Mouse (Mus musculus) hindbrain, postnatal 0 days (tissue): ENCODE results near the gene Cacng3. TPM values are rescaled to one million over a fixed set of nuclear protein-coding genes. Genes with fewer than 3 reads are reported as not detected.

Experiments used
- ATAC-seq: fragments of 200-750 bp; cut with Nextera tagmentation; 2 replicates; pipeline ENCODE4 v1.8.0; 2017; ENCODE audit warnings: mild to moderate bottlenecking, moderate TSS enrichment, moderate library complexity
- DNase-seq: peaks from one replicate; pipeline ENCODE4 v3.0.0-alpha.2; 2015; ENCODE audit warnings: low spot score
- H3K27ac ChIP-seq: fragments of 300-500 bp; sonication (generic); 2 replicates; pipeline ENCODE4 v1.5.1; 2014; ENCODE audit warnings: mild to moderate bottlenecking
- H3K27me3 ChIP-seq: fragments of 300-500 bp; sonication (generic); 2 replicates; pipeline ENCODE4 v1.6.1; 2014; ENCODE audit warnings: low read length, mixed read lengths; ENCODE audit not compliant: insufficient read depth
- H3K36me3 ChIP-seq: fragments of 300-500 bp; sonication (generic); 2 replicates; pipeline ENCODE4 v1.6.1; 2014; ENCODE audit warnings: low read length, mixed read lengths; ENCODE audit not compliant: insufficient read depth
- H3K4me1 ChIP-seq: fragments of 300-500 bp; sonication (generic); 2 replicates; pipeline ENCODE4 v1.6.1; 2014; ENCODE audit warnings: antibody characterized with exemption, low read length, mixed read lengths; ENCODE audit not compliant: insufficient read depth
- H3K4me2 ChIP-seq: fragments of 300-500 bp; sonication (generic); 2 replicates; pipeline ENCODE4 v1.6.1; 2014; ENCODE audit warnings: low read depth, mild to moderate bottlenecking, low read length, moderate library complexity, mixed read lengths
- H3K4me3 ChIP-seq: fragments of 300-500 bp; sonication (generic); 2 replicates; pipeline ENCODE4 v1.5.1; 2014; ENCODE audit warnings: low read length
- H3K9ac ChIP-seq: fragments of 300-500 bp; sonication (generic); replicated peaks from 2 replicates; pipeline ENCODE4 v1.6.1; 2014; ENCODE audit warnings: mild to moderate bottlenecking, low read length, moderate library complexity, mixed read lengths
- H3K9me3 ChIP-seq: fragments of 300-500 bp; sonication (generic); 2 replicates; pipeline ENCODE4 v1.6.1; 2016; ENCODE audit warnings: low read length, mixed read lengths
- CTCF ChIP-seq: IDR thresholded peaks from 2 replicates; pipeline ENCODE4 v1.5.1; 2016; ENCODE audit warnings: antibody characterized with exemption, control low read depth, low read depth
- WGBS: fragments of 180-500 bp; shearing (Covaris S2); extraction: QIAGEN DNeasy Blood & Tissue Kit; methylation state at CpG from one replicate; pipeline ENCODE4 v1.1.7; 2014; 5-methylcytosine and 5-hydroxymethylcytosine counted together
- polyA plus RNA-seq: library from polyadenylated mRNA; unstranded; fragments of >200 nt; fragmentation: Nextera tagmentation; extraction: Ambion mirVana; gene quantifications from 2 replicates; pipeline ENCODE4 v1.2.1, GENCODE M21; 2015
- total RNA-seq: library from RNA; depleted of rRNA; stranded (reverse); fragments of >200 nt; gene quantifications from 2 replicates; pipeline ENCODE4 v1.2.3, GENCODE M21; 2014

Cacng3 gene
- total and polyA plus RNA-seq, 2 experiments from 2014 or later: 11.2 to 28.5 TPM

- Histone ChIP-seq H3K9ac (no peak overlapping the region), H3K4me1 (no peaks in the 10 kb centered on the region), H3K27me3 (no peaks in the 10 kb centered on the region), H3K4me2 (no peak overlapping the region), H3K36me3 (no peaks in the 10 kb centered on the region), H3K27ac (no peak overlapping the region), H3K9me3 (no peaks in the 10 kb centered on the region), H3K4me3 (no peak overlapping the region)
- no peak for ATAC-seq
- DNase-seq: no peak
- 91% methylated on average over 7 of the region's 7 CpGs for WGBS
- TF ChIP-seq CTCF: no peak
Measured at GRCm38 (mm10) chr7:122789929-122790328, 119.6 kb downstream of the Cacng3 start.

DNA sequence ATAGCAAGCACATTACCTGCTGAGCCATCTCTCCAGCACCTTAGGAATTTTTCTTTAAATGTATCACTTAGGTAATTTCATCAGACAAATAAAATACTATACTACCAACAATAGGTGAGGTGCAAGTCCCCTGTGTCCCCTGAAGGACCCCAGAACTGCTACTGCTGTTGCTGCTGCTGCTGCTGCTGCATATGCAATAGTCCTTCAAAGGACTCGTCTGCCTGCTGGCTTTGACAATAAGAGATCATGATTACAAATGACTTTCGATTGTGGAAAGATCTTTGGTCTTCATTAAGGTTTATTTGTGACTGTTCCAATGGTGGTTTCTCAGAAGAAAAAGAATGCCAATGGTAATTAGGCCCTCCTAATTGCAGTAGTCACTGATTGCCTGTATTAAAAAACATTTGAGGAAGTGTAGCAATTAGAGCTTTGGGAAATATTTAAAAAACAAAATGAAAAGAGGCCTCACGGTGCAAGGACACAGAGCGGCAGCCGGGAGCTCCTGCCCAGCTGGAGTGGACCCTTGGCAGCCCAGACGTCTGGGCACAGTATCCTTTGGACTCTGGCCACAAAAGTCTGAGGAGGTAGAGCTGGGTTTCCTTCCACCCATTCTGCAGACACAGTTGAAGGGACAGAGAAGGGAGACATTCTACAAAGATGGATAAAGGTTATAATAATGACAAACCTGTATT is 123.5 kb downstream of the Cacng3 start:
- ATAC-seq: no peak
- no peaks in the 10 kb centered on the region for H3K27me3 ChIP-seq
- no peak overlapping the region for H3K27ac ChIP-seq
- H3K4me3 ChIP-seq: no peak overlapping the region
- H3K9ac ChIP-seq: no peak overlapping the region
- peak; percentile 27 for DNase-seq
- no peak overlapping the region for H3K4me2 ChIP-seq
- H3K36me3 ChIP-seq: no peaks in the 10 kb centered on the region
- no peaks in the 10 kb centered on the region for H3K9me3 ChIP-seq
- no peak for TF ChIP-seq CTCF
- no peaks in the 10 kb centered on the region for H3K4me1 ChIP-seq
- 22% methylated on average over 6 of the region's 6 CpGs for WGBS

GRCm38 (mm10) chr7:122795140-122795539 is 124.8 kb downstream of the Cacng3 start:
- Histone ChIP-seq H3K9me3 (no peaks in the 10 kb centered on the region), H3K4me3 (no peak overlapping the region), H3K4me1 (no peaks in the 10 kb centered on the region), H3K4me2 (no peak overlapping the region), H3K36me3 (no peaks in the 10 kb centered on the region), H3K27ac (no peak overlapping the region), H3K9ac (no peak overlapping the region), H3K27me3 (no peaks in the 10 kb centered on the region)
- ATAC-seq (no peak), DNase-seq (no peak)
- WGBS: 90% methylated on average over 6 of the region's 6 CpGs
- no peak for TF ChIP-seq CTCF

DNA sequence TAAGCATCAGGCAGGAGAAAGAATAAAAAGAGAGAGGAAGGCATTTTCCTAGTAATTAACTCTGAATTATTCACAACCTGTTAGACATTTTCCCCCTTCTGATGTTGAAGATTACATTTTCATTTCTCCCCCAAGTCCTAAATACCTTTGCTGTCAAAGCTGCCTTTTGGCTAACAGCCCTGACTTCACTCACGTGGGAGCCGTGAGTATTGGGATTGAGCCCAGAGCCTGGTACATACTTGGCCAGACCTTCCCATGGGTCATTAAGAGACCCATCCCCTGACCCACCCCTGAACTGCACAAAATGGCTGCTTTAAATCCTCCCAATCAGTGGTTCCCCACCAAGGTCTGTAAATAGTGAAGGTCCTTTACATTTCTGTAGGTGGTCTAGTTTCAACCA is 130.5 kb downstream of the Cacng3 start:
- no peak overlapping the region for H3K4me3 ChIP-seq
- ATAC-seq: no peak
- no peak overlapping the region for H3K4me2 ChIP-seq
- TF ChIP-seq CTCF: no peak
- H3K4me1 ChIP-seq: no peaks in the 10 kb centered on the region
- peak; percentile 22 for DNase-seq
- WGBS: 29% methylated on average over 2 of the region's 2 CpGs
- 0 out of 2 replicates have a peak, but pooled peaks cover 3% of the 10 kb centered on the region for H3K9me3 ChIP-seq
- no peaks in the 10 kb centered on the region for H3K27me3 ChIP-seq
- H3K27ac ChIP-seq: no peak overlapping the region
- no peak overlapping the region for H3K9ac ChIP-seq
- H3K36me3 ChIP-seq: no peaks in the 10 kb centered on the region

DNA sequence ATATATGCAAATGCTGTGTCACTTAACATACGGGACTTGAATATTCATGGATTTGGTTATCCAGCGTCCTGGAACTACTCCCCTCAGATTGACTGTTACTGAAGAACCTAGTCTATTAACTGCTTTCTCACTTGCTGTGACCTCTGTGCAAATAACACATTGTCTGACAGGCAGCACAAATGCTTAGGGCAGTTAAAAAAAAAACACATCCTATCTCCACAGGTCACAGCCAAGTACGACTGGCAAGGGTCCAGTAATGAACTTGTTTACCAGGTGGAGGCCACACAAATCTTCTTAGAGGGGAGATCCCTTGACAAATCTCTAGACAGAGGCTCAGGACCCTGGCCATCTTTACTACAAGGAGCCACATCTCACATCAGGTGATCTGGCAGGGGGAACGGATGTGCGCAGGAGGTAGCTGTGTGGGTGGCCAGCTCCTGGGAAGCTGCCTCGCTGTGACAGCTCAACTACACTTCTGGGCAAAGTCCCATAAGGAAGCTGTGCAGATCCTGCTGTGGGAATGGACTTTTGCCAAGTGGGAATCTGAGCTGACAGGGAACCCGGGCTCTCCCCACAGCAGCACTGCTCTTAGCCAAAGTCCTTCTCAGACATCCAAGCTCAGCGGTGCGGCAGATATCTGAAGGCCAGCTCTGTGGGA is 133.7 kb downstream of the Cacng3 start:
- Histone ChIP-seq H3K4me3 (no peak overlapping the region), H3K9me3 (0 out of 2 replicates have a peak, but pooled peaks cover 3% of the 10 kb centered on the region), H3K27me3 (no peaks in the 10 kb centered on the region), H3K9ac (no peak overlapping the region), H3K4me1 (no peaks in the 10 kb centered on the region), H3K36me3 (no peaks in the 10 kb centered on the region), H3K27ac (no peak overlapping the region), H3K4me2 (no peak overlapping the region)
- DNase-seq (peak; percentile 84), ATAC-seq (peak; percentile 83)
- WGBS: 36% methylated on average over 9 of the region's 9 CpGs
- TF ChIP-seq CTCF: no peak

GRCm38 (mm10) chr7:122806531-122806930 is 136.2 kb downstream of the Cacng3 start:
- H3K4me2 ChIP-seq: no peak overlapping the region
- 0 out of 2 replicates have a peak, but pooled peaks cover 3% of the 10 kb centered on the region for H3K9me3 ChIP-seq
- TF ChIP-seq CTCF: no peak
- H3K4me1 ChIP-seq: no peaks in the 10 kb centered on the region
- H3K27me3 ChIP-seq: no peaks in the 10 kb centered on the region
- DNase-seq: no peak
- no peak overlapping the region for H3K4me3 ChIP-seq
- no peak for ATAC-seq
- no peak overlapping the region for H3K27ac ChIP-seq
- H3K9ac ChIP-seq: no peak overlapping the region
- H3K36me3 ChIP-seq: no peaks in the 10 kb centered on the region
- WGBS: 73% methylated on average over 5 of the region's 5 CpGs

DNA sequence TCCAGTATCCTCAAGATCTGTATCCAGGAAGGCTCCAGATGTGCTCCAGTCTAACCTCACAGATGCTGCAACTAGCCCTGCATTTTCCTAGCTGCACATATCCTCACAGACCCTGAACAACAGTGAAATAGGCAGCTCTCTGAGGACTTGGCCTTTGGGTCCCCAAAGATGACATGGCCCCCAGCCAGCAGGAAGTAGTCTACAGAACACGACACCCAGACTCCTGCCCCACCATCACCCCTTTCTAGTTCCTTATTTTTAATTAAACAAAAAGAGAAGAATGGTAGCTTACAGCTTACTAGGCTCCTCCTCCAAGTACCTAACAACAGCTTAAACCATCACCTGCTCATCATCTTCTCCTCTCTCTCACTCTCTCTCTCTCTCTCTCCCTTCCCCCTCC is 143.4 kb downstream of the Cacng3 start:
- Histone ChIP-seq H3K36me3 (no peaks in the 10 kb centered on the region), H3K4me3 (no peak overlapping the region), H3K27me3 (no peaks in the 10 kb centered on the region), H3K4me2 (no peak overlapping the region), H3K9me3 (no peaks in the 10 kb centered on the region), H3K27ac (no peak overlapping the region), H3K4me1 (no peaks in the 10 kb centered on the region), H3K9ac (no peak overlapping the region)
- no peak for TF ChIP-seq CTCF
- ATAC-seq (no peak), DNase-seq (no peak)
- WGBS: 47% methylated on average over 1 of the region's 1 CpGs
